8 mouse cellular contexts compared by ENCODE assay signal in the genomic region with DNA sequence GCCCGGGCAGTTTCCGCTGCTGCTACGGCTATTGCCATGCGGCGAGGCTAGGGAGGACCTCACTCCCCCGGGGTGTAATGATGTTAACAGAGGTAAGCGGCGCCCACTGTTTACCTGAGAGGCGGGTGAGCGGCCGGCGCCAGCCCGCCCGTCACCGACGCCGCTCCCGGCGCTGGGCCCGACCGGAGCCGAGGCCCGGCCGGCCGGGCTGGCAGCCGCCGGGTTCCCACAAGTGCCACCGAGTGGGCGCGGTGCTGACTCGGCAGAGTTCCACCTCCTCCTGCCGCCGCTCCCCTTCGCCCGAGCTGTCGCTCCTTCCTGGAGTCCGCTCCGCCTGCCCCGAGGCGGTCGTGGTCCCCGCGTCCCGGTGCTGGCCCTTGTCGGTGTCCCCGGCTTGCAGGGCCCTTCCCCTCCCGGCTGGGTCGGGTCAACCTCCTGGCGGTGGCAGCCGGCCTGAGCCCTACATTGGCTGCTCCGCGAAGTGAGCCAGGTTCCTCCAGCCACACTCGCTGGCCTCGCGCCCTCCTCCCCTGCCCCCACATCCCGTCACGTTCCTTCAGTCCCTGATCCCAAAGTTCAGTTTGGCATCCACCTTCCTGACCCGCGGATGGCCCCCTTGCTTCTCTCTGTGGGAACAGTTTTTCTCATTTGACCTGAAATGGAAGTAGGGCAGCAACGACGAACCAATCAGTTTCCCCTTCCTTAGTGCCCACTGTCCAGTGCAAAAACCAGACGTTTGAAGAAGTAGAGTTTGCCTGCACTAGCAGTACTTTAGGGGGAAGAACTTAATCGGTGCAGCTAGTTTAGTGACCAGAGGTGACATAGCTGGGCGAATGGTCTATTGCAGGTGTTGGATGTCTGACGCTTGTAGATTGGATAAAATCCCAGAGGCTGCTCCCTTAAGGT. TPM values are rescaled to one million over a fixed set of nuclear protein-coding genes. Genes with fewer than 3 reads are reported as not detected.
A peak's percentile ranks its signal among the peaks of the same experiment; 100 is the strongest.
DNase-seq lines count a peak whose midpoint lies in the region; ATAC-seq and TF ChIP-seq lines count a peak whose summit lies in the region.

No protein-coding gene starts in this region.

- peak; percentile 55 for ATAC-seq in Patski
- peak; percentile 74 for ATAC-seq in forebrain, postnatal 0 days

- TF ChIP-seq CTCF in Patski (IDR thresholded peaks at IDR 0.05), result no peak
- peak; percentile 35; the same call in 1 of the 2 replicates for TF ChIP-seq CTCF in forebrain, postnatal 0 days (IDR thresholded peaks at IDR 0.05; ENCODE audit: low read depth)

- CTCF ChIA-PET in Patski (lab: Charles Lee), result no interaction called here

- H3K9ac ChIP-seq in forebrain, postnatal 0 days, result peak overlapping the region; percentile 94

- 4% methylated on average over 52 of the region's 65 CpGs for WGBS in forebrain, postnatal 0 days

- H3K4me1 ChIP-seq in forebrain, postnatal 0 days (ENCODE audit: insufficient read depth), result peaks cover 7% of the 10 kb centered on the region; the same call in 1 of the 2 replicates

- DNase-seq in Patski (ENCODE audit: low read depth, low spot score), result no peak
- DNase-seq in cerebellum, adult 8-10 months, result peak; percentile 72
- DNase-seq in forebrain, postnatal 0 days, result peak; percentile 23
- peak; percentile 68 to 80 for DNase-seq in heart, postnatal 36 days
- DNase-seq in layer of hippocampus, postnatal 10 days (ENCODE audit: low spot score in 2 of 2), result peak; percentile 59 to 66
- DNase-seq in lung, postnatal 4 days, result peak; percentile 74 to 77
- DNase-seq in retina, postnatal 1 day, result peak; percentile 63
- peak; percentile 63 for DNase-seq in urinary bladder, adult 2 months (ENCODE audit: low spot score)

- H3K4me3 ChIP-seq in forebrain, postnatal 0 days (ENCODE audit: low read depth, low read length), result peak overlapping the region; percentile 94

- in situ Hi-C loops in Patski (cut with MboI; ENCODE audit: low pct_unique_long_range_greater_than_20kb), result no loop called here

- H3K4me2 ChIP-seq in forebrain, postnatal 0 days (ENCODE audit: low read depth), result peak overlapping the region; percentile 94

- H3K36me3 ChIP-seq in forebrain, postnatal 0 days (ENCODE audit: insufficient read depth), result no peaks in the 10 kb centered on the region

- H3K27me3 ChIP-seq in Patski, result no peaks in the 10 kb centered on the region
- H3K27me3 ChIP-seq in forebrain, postnatal 0 days (ENCODE audit: insufficient read depth, low read length), result no peaks in the 10 kb centered on the region

- no peaks in the 10 kb centered on the region for H3K9me3 ChIP-seq in forebrain, postnatal 0 days (ENCODE audit: low read length)

- intact Hi-C loops in heart, postnatal 36 days (cut with DNase I), result loop anchor here (2.0 to 5.0 kb wide), 2 partner anchors 19 to 55 kb away; no protein-coding TSS in a partner anchor

- POLR2A ChIA-PET in Patski (lab: Charles Lee), result no interaction called here

- H3K27ac ChIP-seq in forebrain, postnatal 0 days (ENCODE audit: low read depth, low read length), result peak overlapping the region; percentile 98

RNA-seq across cellular contexts. Expression of a gene that starts 0.6 kb away (rescaled TPM):
- 34.8 TPM for polyA plus RNA-seq in Patski (2021)
- total RNA-seq in forebrain, postnatal 0 days (2014; rRNA removed), result 29.1 and 30.4 TPM in 2 replicates
- polyA plus RNA-seq in forebrain, postnatal 0 days (2015; fragmentation: Nextera tagmentation; extraction: Ambion mirVana), result 15.9 and 25.4 TPM in 2 replicates
- total RNA-seq in heart, postnatal 36 days (2021), result 10 to 100 TPM; 65.7 to 67.8 TPM
- total RNA-seq in layer of hippocampus, postnatal 10 days (2021), result 10 to 100 TPM; 54.9 to 58.8 TPM
- polyA plus RNA-seq in urinary bladder, adult 2 months (2012; rRNA removed), result 14.6 and 16.6 TPM in 2 replicates
